Comparison of ENCODE assay signal across 15 mouse cellular contexts in the genomic region with DNA sequence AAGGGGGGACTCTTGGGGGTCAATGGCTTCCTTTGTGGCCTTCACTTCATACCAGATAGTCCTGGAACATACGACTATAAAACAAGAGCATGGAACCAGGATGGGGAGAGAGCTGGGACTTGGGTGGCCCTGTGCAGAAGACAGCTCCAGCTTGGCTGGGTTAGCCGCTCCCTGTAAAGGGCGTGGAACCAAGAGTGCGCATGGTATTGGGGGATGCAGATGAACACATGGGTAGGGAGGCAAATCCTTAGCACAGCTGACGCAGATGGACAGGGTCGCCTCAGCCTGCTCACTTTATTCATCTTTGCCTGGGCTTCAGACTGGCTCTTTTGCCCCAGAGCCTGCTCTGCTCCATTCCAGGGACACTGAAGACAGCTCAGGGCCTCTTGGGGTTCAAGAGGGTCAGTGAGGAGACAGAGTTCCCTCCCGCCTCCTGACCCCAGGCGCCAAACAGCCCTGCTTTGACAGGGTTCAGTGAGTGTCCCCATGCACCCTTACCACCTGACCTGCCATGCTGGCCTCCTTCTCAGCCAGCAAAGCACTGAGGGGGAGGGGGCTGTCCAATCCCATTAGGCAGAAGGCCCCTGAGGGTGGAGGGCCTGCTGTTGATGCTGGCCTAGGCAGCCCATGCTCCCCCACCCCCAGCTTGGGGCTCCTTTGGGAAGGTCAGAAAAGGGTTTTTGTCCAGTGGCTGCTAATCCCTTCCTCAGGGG. TPM values are rescaled to one million over a fixed set of nuclear protein-coding genes. Genes with fewer than 3 reads are reported as not detected.
DNase-seq lines count a peak whose midpoint lies in the region; ATAC-seq and TF ChIP-seq lines count a peak whose summit lies in the region.
"Had no signal": no experiment of that assay in that cellular context is flagged by ENCODE, and none has a peak within 500 bp of the region (broad histone marks: within the 10 kb centered on the region; RNA-seq: fewer than 3 reads in every experiment).

No protein-coding gene starts in this region.

- peak overlapping the region; percentile 2; the same call in 1 of the 2 replicates for H3K9ac ChIP-seq in heart, embryonic 11.5 days (ENCODE audit: low read depth, low read length)
- no peak overlapping the region for H3K9ac ChIP-seq in kidney, embryonic 14.5 days (ENCODE audit: low read depth, low read length)
- H3K9ac ChIP-seq: limb, embryonic 15.5 days had no signal

- 48% methylated on average over 8 of the region's 8 CpGs for WGBS in heart, embryonic 11.5 days (ENCODE audit: insufficient replicate concordance)
- WGBS in kidney, embryonic 14.5 days, result 61% methylated on average over 8 of the region's 8 CpGs
- 65% methylated on average over 8 of the region's 8 CpGs for WGBS in lung, adult 2 months

- H3K4me1 ChIP-seq in heart, embryonic 11.5 days (ENCODE audit: control insufficient read depth, insufficient read depth, low read length), result peaks cover 48% of the 10 kb centered on the region
- H3K4me1 ChIP-seq in kidney, embryonic 14.5 days (ENCODE audit: control insufficient read depth, insufficient read depth, low read length), result peaks cover 15% of the 10 kb centered on the region
- H3K4me1 ChIP-seq in lung, adult 2 months (ENCODE audit: control insufficient read depth, insufficient read depth, low read length), result no peaks in the 10 kb centered on the region

- H3K9me3 ChIP-seq in heart, embryonic 11.5 days (replicated peaks; ENCODE audit: control insufficient read depth, low read length), result no peaks in the 10 kb centered on the region
- H3K9me3 ChIP-seq in kidney, embryonic 14.5 days (ENCODE audit: control insufficient read depth, low read length), result no peaks in the 10 kb centered on the region
- H3K9me3 ChIP-seq: limb, embryonic 15.5 days had no signal

- H3K79me2 ChIP-seq in myocyte (ENCODE audit: control insufficient read depth, insufficient read depth), result no peaks in the 10 kb centered on the region

- no peak overlapping the region for H3K4me2 ChIP-seq in heart, embryonic 11.5 days
- no peak overlapping the region for H3K4me2 ChIP-seq in kidney, embryonic 14.5 days (replicated peaks; ENCODE audit: low read depth, low read length)
- no peak overlapping the region for H3K4me2 ChIP-seq in myocyte (ENCODE audit: low read depth)
- H3K4me2 ChIP-seq: limb, embryonic 15.5 days had no signal

- no peak overlapping the region for H3K27ac ChIP-seq in heart, embryonic 11.5 days (ENCODE audit: low read depth, low read length)
- H3K27ac ChIP-seq in kidney, embryonic 14.5 days (ENCODE audit: low read depth, low read length), result no peak overlapping the region
- H3K27ac ChIP-seq: limb, embryonic 15.5 days; macrophage had no signal

- no peak for DNase-seq in heart, postnatal 36 days
- DNase-seq in embryo, embryonic 11 days, result peak; percentile 42
- DNase-seq in lung, adult 2 months, result no peak
- DNase-seq in thymus, postnatal 4 days, result no peak
- DNase-seq in urinary bladder, postnatal 14 days (ENCODE audit: low spot score), result no peak
- DNase-seq: adrenal gland, postnatal 36 days; cerebellum, adult 8-10 months had no signal

- TF ChIP-seq CTCF in lung, adult 2 months (IDR thresholded peaks at IDR 0.05; ENCODE audit: insufficient read depth, low read length), result no peak

- no peak overlapping the region for H3K4me3 ChIP-seq in heart, embryonic 11.5 days (ENCODE audit: low read depth, low read length)
- H3K4me3 ChIP-seq in kidney, embryonic 14.5 days (ENCODE audit: low read length), result no peak overlapping the region
- H3K4me3 ChIP-seq in myocyte, result no peak overlapping the region
- H3K4me3 ChIP-seq in lung, adult 2 months (replicated peaks; ENCODE audit: extremely low read depth, low read depth, low read length), result no peak overlapping the region
- H3K4me3 ChIP-seq: limb, embryonic 15.5 days had no signal

- no peaks in the 10 kb centered on the region for H3K36me3 ChIP-seq in heart, embryonic 11.5 days (ENCODE audit: control insufficient read depth, insufficient read depth, low read length)
- H3K36me3 ChIP-seq in kidney, embryonic 14.5 days (ENCODE audit: control insufficient read depth, insufficient read depth, low read length), result peaks cover 9% of the 10 kb centered on the region; the same call in 1 of the 2 replicates
- H3K36me3 ChIP-seq in myocyte (ENCODE audit: control insufficient read depth, insufficient read depth), result peaks cover 18% of the 10 kb centered on the region

- peak; percentile 10 for TF ChIP-seq POLR2A in myocyte (IDR thresholded peaks at IDR 0.05; ENCODE audit: insufficient read length, low read depth)
- TF ChIP-seq POLR2A in lung, adult 2 months (IDR thresholded peaks at IDR 0.05; ENCODE audit: borderline replicate concordance, extremely low read depth, low read depth, low read length), result no peak

- no peak overlapping the region for H3ac ChIP-seq in myocyte (ENCODE audit: control insufficient read depth, insufficient read length)

- intact Hi-C loops in heart, postnatal 36 days (cut with DNase I), result no loop called here

- 0 out of 2 replicates have a peak, but pooled peaks cover 1% of the 10 kb centered on the region for H3K27me3 ChIP-seq in heart, embryonic 11.5 days (ENCODE audit: control insufficient read depth, insufficient read depth, low read length)
- no peaks in the 10 kb centered on the region for H3K27me3 ChIP-seq in kidney, embryonic 14.5 days (ENCODE audit: control insufficient read depth, insufficient read depth, low read length)
- no peaks in the 10 kb centered on the region for H3K27me3 ChIP-seq in myocyte (ENCODE audit: control insufficient read depth, insufficient read depth, insufficient read length)
- H3K27me3 ChIP-seq: limb, embryonic 15.5 days had no signal

- ATAC-seq in heart, embryonic 11.5 days (replicated peaks; ENCODE audit: insufficient number of reproducible peaks, low FRiP score, low TSS enrichment), result no peak
- peak; percentile 22; the same call in 1 of the 2 replicates for ATAC-seq in kidney, embryonic 14.5 days (ENCODE audit: low FRiP score, low TSS enrichment)

TF ChIP-seq in myocyte, 11 proteins besides CTCF, POLR2A, EP300 and RAD21:
- TF ChIP-seq MYOG (IDR thresholded peaks at IDR 0.05; ENCODE audit: control insufficient read depth in 1 of 3, insufficient read depth in 1 of 3, insufficient read length in 2 of 3, low read depth in 2 of 3) (peak in 1 of 3 experiments; percentile 36), MYOD1 (IDR thresholded peaks at IDR 0.05; ENCODE audit: control insufficient read depth in 1 of 3, insufficient read length in 2 of 3, low read depth in 2 of 3) (peak in 2 of 3 experiments; percentile 2 to 19), E2F4 (IDR thresholded peaks at IDR 0.05; ENCODE audit: insufficient read depth) (no peak), MAX (IDR thresholded peaks at IDR 0.05; ENCODE audit: low read depth) (no peak), POLR2AphosphoS2 (IDR thresholded peaks at IDR 0.05; ENCODE audit: insufficient read length, low read depth) (peak; percentile 59)

RNA-seq across cellular contexts. Expression of a gene that starts 7.1 kb away (rescaled TPM):
- polyA plus RNA-seq in heart, embryonic 11.5 days (2014; fragmentation: Nextera tagmentation; extraction: Ambion mirVana), result not detected in 2 replicates
- total RNA-seq in heart, postnatal 36 days (2021), result not detected
- not detected in 2 replicates for polyA plus RNA-seq in kidney, embryonic 14.5 days (2014; fragmentation: Nextera tagmentation; extraction: Ambion mirVana)
- polyA plus RNA-seq in myocyte (2012; fragmentation: generic; extraction: Trizol), result 0.23 TPM
- polyA plus RNA-seq in lung, adult 2 months (2012; rRNA removed), result not detected in 2 replicates
- total RNA-seq: adrenal gland, postnatal 36 days; granulocyte monocyte progenitor cell, adult 5-6 weeks had no signal
- polyA plus RNA-seq: limb, embryonic 15.5 days; macrophage had no signal

RNA-seq across cellular contexts. Expression of a gene that starts 9.8 kb away (rescaled TPM):
- 10.0 and 12.4 TPM in 2 replicates for polyA plus RNA-seq in heart, embryonic 11.5 days (2014; fragmentation: Nextera tagmentation; extraction: Ambion mirVana)
- total RNA-seq in heart, postnatal 36 days (2021), result 1 to 10 TPM; 7.1 to 8.2 TPM
- polyA plus RNA-seq in kidney, embryonic 14.5 days (2014; fragmentation: Nextera tagmentation; extraction: Ambion mirVana), result 5.4 and 13.7 TPM in 2 replicates
- polyA plus RNA-seq in myocyte (2012; fragmentation: generic; extraction: Trizol), result 12.2 TPM
- polyA plus RNA-seq in lung, adult 2 months (2012; rRNA removed), result 23.2 and 34.2 TPM in 2 replicates

RNA-seq across cellular contexts. Expression of a gene that starts 21.6 kb away (rescaled TPM):
- not detected in 2 replicates for polyA plus RNA-seq in heart, embryonic 11.5 days (2014; fragmentation: Nextera tagmentation; extraction: Ambion mirVana)
- not detected for total RNA-seq in heart, postnatal 36 days (2021)
- polyA plus RNA-seq in kidney, embryonic 14.5 days (2014; fragmentation: Nextera tagmentation; extraction: Ambion mirVana), result not detected in 2 replicates
- 1.00 TPM for polyA plus RNA-seq in myocyte (2012; fragmentation: generic; extraction: Trizol)
- 0.06 and 0.08 TPM in 2 replicates for polyA plus RNA-seq in lung, adult 2 months (2012; rRNA removed)
- total RNA-seq: adrenal gland, postnatal 36 days; granulocyte monocyte progenitor cell, adult 5-6 weeks; hematopoietic stem cell, adult 5-6 weeks; layer of hippocampus, postnatal 14 days had no signal
- polyA plus RNA-seq: limb, embryonic 15.5 days; macrophage had no signal

RNA-seq across cellular contexts. Expression of a gene that starts 38.3 kb away (rescaled TPM):
- 53.3 and 54.9 TPM in 2 replicates for polyA plus RNA-seq in heart, embryonic 11.5 days (2014; fragmentation: Nextera tagmentation; extraction: Ambion mirVana)
- total RNA-seq in heart, postnatal 36 days (2021), result 10 to 100 TPM; 25.8 to 29.4 TPM
- 69.2 and 71.4 TPM in 2 replicates for polyA plus RNA-seq in kidney, embryonic 14.5 days (2014; fragmentation: Nextera tagmentation; extraction: Ambion mirVana)
- 38.3 TPM for polyA plus RNA-seq in myocyte (2012; fragmentation: generic; extraction: Trizol)
- polyA plus RNA-seq in lung, adult 2 months (2012; rRNA removed), result 83.0 and 103 TPM in 2 replicates

RNA-seq across cellular contexts. Expression of a gene that starts 46.4 kb away (rescaled TPM):
- polyA plus RNA-seq in heart, embryonic 11.5 days (2014; fragmentation: Nextera tagmentation; extraction: Ambion mirVana), result 67.5 and 76.1 TPM in 2 replicates
- 100 to 1,000 TPM; 129 to 161 TPM for total RNA-seq in heart, postnatal 36 days (2021)
- 36.5 and 37.7 TPM in 2 replicates for polyA plus RNA-seq in kidney, embryonic 14.5 days (2014; fragmentation: Nextera tagmentation; extraction: Ambion mirVana)
- polyA plus RNA-seq in myocyte (2012; fragmentation: generic; extraction: Trizol), result 89.6 TPM
- 18.1 and 28.4 TPM in 2 replicates for polyA plus RNA-seq in lung, adult 2 months (2012; rRNA removed)
